Mouse (Mus musculus): Measurements from ENCODE around the gene Agrp. TPM values are rescaled to one million over a fixed set of nuclear protein-coding genes. Genes with fewer than 3 reads are reported as not detected.
A peak's percentile ranks its signal among the peaks of the same experiment; 100 is the strongest.

Agrp gene
- polyA plus RNA-seq, 1 experiment from 2014 or later = 0.69 TPM

DNA sequence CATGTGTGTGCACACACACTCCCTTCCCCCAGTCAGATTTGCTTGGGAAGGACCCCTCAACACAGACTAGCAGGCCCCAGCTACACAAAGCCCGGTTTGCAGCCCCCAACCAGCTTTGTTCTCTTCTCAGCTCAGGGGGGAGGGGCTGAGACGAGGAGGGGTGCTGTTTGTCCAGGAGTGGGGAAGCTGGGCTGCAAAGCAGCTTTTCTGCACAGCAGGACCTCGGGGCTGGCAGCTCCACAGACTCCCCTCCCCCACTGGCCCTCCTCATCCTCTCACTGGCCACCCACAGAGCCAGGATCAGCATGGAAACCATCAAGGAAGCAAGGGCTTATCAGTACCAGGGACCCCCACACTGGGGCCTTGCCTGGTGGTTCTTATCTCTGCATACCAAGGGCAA, 116.1 kb downstream of the Agrp start:
- Histone ChIP-seq H3K9me3 (no peaks in the 10 kb centered on the region), H3K36me3 (peaks cover 18% of the 10 kb centered on the region), H3K4me2 (replicated peaks) (no peak overlapping the region), H3K27me3 (peaks cover 14% of the 10 kb centered on the region), H3K4me1 (peaks cover 15% of the 10 kb centered on the region), H3K4me3 (no peak overlapping the region), H3K27ac (replicated peaks) (no peak overlapping the region), H3K9ac (replicated peaks) (no peak overlapping the region)
- ATAC-seq (replicated peaks) = no peak
- WGBS = 0% methylated on average over 3 of the region's 3 CpGs

DNA sequence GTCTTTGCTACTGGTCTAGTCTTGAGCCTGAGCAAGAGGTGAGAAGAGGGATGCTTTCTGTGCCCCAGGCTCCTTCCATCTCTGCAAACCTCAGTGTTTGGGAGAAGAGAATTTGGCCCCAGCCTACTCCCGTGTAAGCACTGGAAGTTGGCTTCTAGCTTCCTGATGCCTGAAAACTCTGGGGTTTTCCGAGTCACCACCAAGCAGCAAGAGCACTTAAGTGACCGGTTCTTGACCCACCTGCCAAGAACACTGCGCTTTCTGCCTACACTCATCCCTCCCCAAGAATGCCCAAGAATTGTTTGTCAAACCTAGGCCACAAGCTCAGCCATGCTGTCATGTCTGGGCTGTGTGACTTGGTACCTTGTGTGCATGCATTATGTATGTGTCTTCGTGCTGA, 116.7 kb downstream of the Agrp start:
- 29% methylated on average over 5 of the region's 5 CpGs for WGBS
- H3K27me3 ChIP-seq = peaks cover 14% of the 10 kb centered on the region
- no peak overlapping the region for H3K27ac ChIP-seq (replicated peaks)
- H3K4me2 ChIP-seq (replicated peaks) = no peak overlapping the region
- H3K36me3 ChIP-seq = peaks cover 18% of the 10 kb centered on the region
- no peak overlapping the region for H3K4me3 ChIP-seq
- no peak for ATAC-seq (replicated peaks)
- H3K4me1 ChIP-seq = peaks cover 16% of the 10 kb centered on the region
- H3K9ac ChIP-seq (replicated peaks) = no peak overlapping the region
- H3K9me3 ChIP-seq = no peaks in the 10 kb centered on the region

DNA sequence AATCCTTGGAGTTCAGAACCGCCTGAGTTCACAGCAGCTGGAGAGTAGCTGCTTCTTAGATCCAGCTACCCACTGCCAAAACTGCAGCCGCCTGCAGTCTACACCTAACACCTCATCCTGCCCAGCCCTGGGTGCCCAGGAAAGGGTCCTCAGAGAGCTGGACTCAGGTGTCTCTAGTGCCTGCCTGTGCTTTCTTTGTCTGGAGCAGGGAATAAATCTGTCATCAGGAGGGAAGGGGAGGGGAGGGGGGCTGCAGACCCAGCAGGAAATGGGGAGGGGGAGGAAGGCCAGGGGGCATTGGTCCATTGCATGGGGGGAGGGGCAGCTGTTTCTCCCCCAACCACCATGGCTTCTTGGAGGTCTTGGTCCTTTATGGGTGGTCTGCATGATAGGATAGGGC, 117.6 kb downstream of the Agrp start:
- Histone ChIP-seq H3K36me3 (peaks cover 9% of the 10 kb centered on the region; the same call in 1 of the 2 replicates), H3K4me2 (replicated peaks) (no peak overlapping the region), H3K27me3 (peaks cover 14% of the 10 kb centered on the region), H3K9me3 (no peaks in the 10 kb centered on the region), H3K27ac (replicated peaks) (no peak overlapping the region), H3K4me1 (peaks cover 16% of the 10 kb centered on the region), H3K9ac (replicated peaks) (no peak overlapping the region), H3K4me3 (no peak overlapping the region)
- 11% methylated on average over 2 of the region's 2 CpGs for WGBS
- no peak for ATAC-seq (replicated peaks)

DNA sequence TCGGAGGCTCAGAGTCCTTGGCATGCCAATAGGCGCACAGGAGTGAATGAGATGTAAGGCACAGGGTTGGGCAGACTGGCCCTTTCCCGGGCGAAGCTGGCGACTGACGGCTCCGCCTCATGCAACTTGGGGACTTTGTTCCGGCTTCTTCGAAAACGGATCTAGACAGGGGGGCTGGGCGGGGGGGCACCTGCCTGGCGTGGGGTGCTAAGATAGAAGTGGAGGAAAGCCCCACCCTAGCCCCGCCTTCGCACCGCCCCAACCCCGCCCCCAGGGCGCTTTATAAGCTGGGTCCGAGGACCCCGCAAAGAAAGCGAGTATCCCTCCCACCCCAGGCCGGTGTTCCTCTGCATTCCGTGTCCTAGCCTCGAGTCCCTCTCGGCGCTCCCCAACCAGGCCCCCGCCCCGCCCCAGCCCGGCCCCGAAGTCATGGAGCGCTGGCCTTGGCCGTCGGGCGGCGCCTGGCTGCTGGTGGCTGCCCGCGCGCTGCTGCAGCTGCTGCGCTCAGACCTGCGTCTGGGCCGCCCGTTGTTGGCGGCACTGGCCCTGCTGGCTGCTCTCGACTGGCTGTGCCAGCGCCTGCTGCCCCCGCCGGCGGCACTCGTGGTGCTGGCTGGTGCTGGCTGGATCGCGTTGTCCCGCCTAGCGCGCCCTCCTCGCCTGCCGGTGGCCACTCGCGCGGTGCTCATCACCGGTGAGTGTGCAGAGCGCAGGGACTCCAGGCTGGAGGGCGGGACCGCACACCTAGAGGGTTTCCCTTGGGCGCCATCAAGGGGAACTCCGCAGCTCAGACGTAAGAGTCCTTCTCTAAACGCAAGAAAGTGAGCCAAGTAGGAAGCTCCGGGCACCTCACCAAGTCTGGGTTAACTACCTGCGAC, 118.5 kb downstream of the Agrp start, which contains the start of gene Hsd11b2:
Gene Hsd11b2 (plus strand): TSS at position 320 of the 878 bp plus-strand sequence.
- H3K4me3 ChIP-seq = peak within 1 kb of the TSS; percentile 47
- H3K27ac ChIP-seq (replicated peaks) = no peak within 1 kb of the TSS
- peaks cover 6% of the 10 kb centered on the region; the same call in 1 of the 2 replicates for H3K36me3 ChIP-seq
- peak; percentile 68 for ATAC-seq (replicated peaks)
- H3K9me3 ChIP-seq = no peaks in the 10 kb centered on the region
- H3K4me2 ChIP-seq (replicated peaks) = peak within 1 kb of the TSS; percentile 91
- H3K9ac ChIP-seq (replicated peaks) = peak within 1 kb of the TSS; percentile 45
- under 1% methylated on average over 68 of the region's 68 CpGs for WGBS
- H3K27me3 ChIP-seq = peaks cover 14% of the 10 kb centered on the region
- peaks cover 16% of the 10 kb centered on the region for H3K4me1 ChIP-seq

DNA sequence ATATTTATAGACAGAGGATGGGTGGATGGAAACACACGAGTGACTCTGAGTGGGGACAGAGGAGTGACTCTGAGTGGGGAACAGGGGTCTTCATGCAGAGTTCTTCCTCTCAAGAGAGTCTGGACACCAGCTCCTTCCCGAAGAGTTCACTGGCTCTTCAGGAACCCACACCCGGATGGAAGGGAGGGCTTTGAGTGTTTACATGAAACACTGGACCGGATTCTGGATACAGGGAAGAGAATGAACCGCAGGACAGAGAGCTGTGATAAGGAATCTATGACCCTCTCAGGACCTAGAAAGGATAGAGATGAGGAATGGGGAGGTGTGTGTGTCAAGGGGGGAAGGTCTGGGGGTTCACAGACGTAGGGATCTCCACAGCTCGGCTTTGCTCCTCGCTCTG, 119.8 kb downstream of the Agrp start:
- H3K4me3 ChIP-seq = no peak overlapping the region
- H3K27me3 ChIP-seq = peaks cover 14% of the 10 kb centered on the region
- H3K4me1 ChIP-seq = peaks cover 16% of the 10 kb centered on the region
- no peak for ATAC-seq (replicated peaks)
- H3K36me3 ChIP-seq = no peaks in the 10 kb centered on the region; the same call in 1 of the 2 replicates
- no peak overlapping the region for H3K4me2 ChIP-seq (replicated peaks)
- no peak overlapping the region for H3K9ac ChIP-seq (replicated peaks)
- WGBS = 41% methylated on average over 8 of the region's 8 CpGs
- no peaks in the 10 kb centered on the region for H3K9me3 ChIP-seq
- no peak overlapping the region for H3K27ac ChIP-seq (replicated peaks)

MicroRNAs within 50 kb of the gene (microRNA counts, 519-probe panel; counts per million panel counts)
- 2,675 counts per million, percentile 61 among the panel's probes with 10 or more counts for microRNA mmu-miR-1966

Small RNA genes within 50 kb of the gene (microRNA-seq; reads per million reads assigned to microRNA genes)
- not detected for gene Mir1966

Other genes starting within 250 kb of the Agrp start
- 0.10 TPM in 1 of 2 replicates, not detected in the other for gene Kctd19, start 223.9 kb downstream of the Agrp start, polyA plus RNA-seq (2015; fragmentation: Nextera tagmentation; extraction: Ambion mirVana)
- 0.52 and 0.88 TPM in 2 replicates for gene Lrrc36, start 223.8 kb downstream of the Agrp start, polyA plus RNA-seq (2015; fragmentation: Nextera tagmentation; extraction: Ambion mirVana)
- 35.1 and 54.8 TPM in 2 replicates for gene Tppp3, start 165.9 kb downstream of the Agrp start, polyA plus RNA-seq (2015; fragmentation: Nextera tagmentation; extraction: Ambion mirVana)
- 28.8 and 31.3 TPM in 2 replicates for gene Zdhhc1, start 140.5 kb downstream of the Agrp start, polyA plus RNA-seq (2015; fragmentation: Nextera tagmentation; extraction: Ambion mirVana)
- gene Hsd11b2, start 118.6 kb downstream of the Agrp start, polyA plus RNA-seq (2015; fragmentation: Nextera tagmentation; extraction: Ambion mirVana) = 1.4 and 1.7 TPM in 2 replicates
- gene Atp6v0d1, start 71.3 kb downstream of the Agrp start, polyA plus RNA-seq (2015; fragmentation: Nextera tagmentation; extraction: Ambion mirVana) = 184 and 193 TPM in 2 replicates
- gene Ripor1, start 32.1 kb downstream of the Agrp start, polyA plus RNA-seq (2015; fragmentation: Nextera tagmentation; extraction: Ambion mirVana) = 26.5 and 29.0 TPM in 2 replicates
- 150 and 152 TPM in 2 replicates for gene Ctcf, start 825 bp downstream of the Agrp start, polyA plus RNA-seq (2015; fragmentation: Nextera tagmentation; extraction: Ambion mirVana)
- gene Carmil2, start 48.9 kb upstream of the Agrp start, polyA plus RNA-seq (2015; fragmentation: Nextera tagmentation; extraction: Ambion mirVana) = 12.1 and 12.3 TPM in 2 replicates
- gene Acd, start 63.7 kb upstream of the Agrp start, polyA plus RNA-seq (2015; fragmentation: Nextera tagmentation; extraction: Ambion mirVana) = 105 and 107 TPM in 2 replicates
- 47.1 and 52.0 TPM in 2 replicates for gene Pard6a, start 63.8 kb upstream of the Agrp start, polyA plus RNA-seq (2015; fragmentation: Nextera tagmentation; extraction: Ambion mirVana)
- gene 4933405L10Rik, start 70.3 kb upstream of the Agrp start, polyA plus RNA-seq (2015; fragmentation: Nextera tagmentation; extraction: Ambion mirVana) = 0.15 TPM in 1 of 2 replicates, not detected in the other
- 17.3 and 19.3 TPM in 2 replicates for gene Enkd1, start 70.8 kb upstream of the Agrp start, polyA plus RNA-seq (2015; fragmentation: Nextera tagmentation; extraction: Ambion mirVana)
- 84.5 and 88.0 TPM in 2 replicates for gene Gfod2, start 121.3 kb upstream of the Agrp start, polyA plus RNA-seq (2015; fragmentation: Nextera tagmentation; extraction: Ambion mirVana)
- 11.8 and 13.9 TPM in 2 replicates for gene Ranbp10, start 190.0 kb upstream of the Agrp start, polyA plus RNA-seq (2015; fragmentation: Nextera tagmentation; extraction: Ambion mirVana)
- 0.61 and 0.84 TPM in 2 replicates for gene Tsnaxip1, start 190.3 kb upstream of the Agrp start, polyA plus RNA-seq (2015; fragmentation: Nextera tagmentation; extraction: Ambion mirVana)
- gene Cenpt, start 215.9 kb upstream of the Agrp start, polyA plus RNA-seq (2015; fragmentation: Nextera tagmentation; extraction: Ambion mirVana) = 65.0 and 66.4 TPM in 2 replicates
- gene Thap11, start 217.7 kb upstream of the Agrp start, polyA plus RNA-seq (2015; fragmentation: Nextera tagmentation; extraction: Ambion mirVana) = 70.5 and 73.6 TPM in 2 replicates
- 189 and 218 TPM in 2 replicates for gene Nutf2, start 223.2 kb upstream of the Agrp start, polyA plus RNA-seq (2015; fragmentation: Nextera tagmentation; extraction: Ambion mirVana)
- 55.6 and 59.1 TPM in 2 replicates for gene Edc4, start 243.5 kb upstream of the Agrp start, polyA plus RNA-seq (2015; fragmentation: Nextera tagmentation; extraction: Ambion mirVana)